In genomic region chr1:36562388-36562787, GRCm38 (mm10) we compare ENCODE assay signal across 20 mouse cellular contexts. TPM values are rescaled to one million over a fixed set of nuclear protein-coding genes. Genes with fewer than 3 reads are reported as not detected.
"Had no signal": no experiment of that assay in that cellular context is flagged by ENCODE, and none has a peak within 500 bp of the region (broad histone marks: within the 10 kb centered on the region; RNA-seq: fewer than 3 reads in every experiment).

No protein-coding gene starts in this region.

- H3K9ac ChIP-seq: limb, embryonic 15.5 days; liver, embryonic 12.5 days; lung, embryonic 14.5 days; midbrain, embryonic 15.5 days; neural tube, embryonic 13.5 days had no signal

- H3K36me3 ChIP-seq: limb, embryonic 15.5 days; liver, embryonic 12.5 days; midbrain, embryonic 15.5 days; neural tube, embryonic 13.5 days had no signal

- H3K27me3 ChIP-seq: limb, embryonic 15.5 days; midbrain, embryonic 15.5 days; neural tube, embryonic 13.5 days had no signal

- H3K4me2 ChIP-seq: limb, embryonic 15.5 days; liver, embryonic 12.5 days; lung, embryonic 14.5 days; midbrain, embryonic 11.5 days; midbrain, embryonic 15.5 days; neural tube, embryonic 13.5 days had no signal

- H3K9me3 ChIP-seq: limb, embryonic 15.5 days; liver, embryonic 12.5 days; megakaryocyte, embryonic 14.5 days; midbrain, embryonic 15.5 days; neural tube, embryonic 13.5 days had no signal

- H3K27ac ChIP-seq: left cerebral cortex, adult 2 months; limb, embryonic 15.5 days; liver, embryonic 12.5 days; macrophage; midbrain, embryonic 15.5 days; neural tube, embryonic 13.5 days had no signal

- ATAC-seq: midbrain, embryonic 15.5 days had no signal

- H3K4me3 ChIP-seq: left cerebral cortex, adult 2 months; limb, embryonic 15.5 days; liver, embryonic 12.5 days; megakaryocyte, embryonic 14.5 days; midbrain, embryonic 15.5 days; neural tube, embryonic 13.5 days had no signal

- DNase-seq: kidney, postnatal 25 days; lung, embryonic 14.5 days; lung, postnatal 10 days; retina, postnatal 1 day; right cerebral cortex, postnatal 4 days; spleen, adult 18-20 months; thymus, adult 2 months; thymus, postnatal 25 days had no signal

RNA-seq across cellular contexts. Expression of gene Gm42417, which starts 23.2 kb away (rescaled TPM):
- total RNA-seq: left cerebral cortex, adult 2 months; left cerebral cortex, postnatal 14 days; monocyte, adult 5-6 weeks had no signal
- polyA plus RNA-seq: liver, embryonic 16.5 days; lung, embryonic 14.5 days; midbrain, embryonic 11.5 days; stomach, embryonic 14.5 days; thymus, adult 2 months had no signal
